Mouse (Mus musculus) liver, embryonic 11.5 days (tissue): Measurements from ENCODE around the gene Gsdma. TPM values are rescaled to one million over a fixed set of nuclear protein-coding genes. Genes with fewer than 3 reads are reported as not detected.
"Not testable (repeated sequence)": the region's sequence is repeated elsewhere in the genome, so short reads cannot be mapped to it uniquely, and the experiment has no call there.

Source experiments
- ATAC-seq: fragments of 200-750 bp; cut with Nextera tagmentation; replicated peaks from 2 replicates; pipeline ENCODE4 v1.8.0; 2017; ENCODE audit warnings: moderate number of reproducible peaks, mild to moderate bottlenecking, moderate TSS enrichment, moderate library complexity; ENCODE audit not compliant: low FRiP score
- DNase-seq: peaks from one replicate; pipeline ENCODE4 v3.0.0-alpha.2; 2017; ENCODE audit warnings: low spot score
- H3K27ac ChIP-seq: fragments of 300-500 bp; sonication (generic); 2 replicates; pipeline ENCODE4 v1.5.1; 2014; ENCODE audit warnings: mild to moderate bottlenecking, low read depth, low read length, control low read depth
- H3K27me3 ChIP-seq: fragments of 300-500 bp; sonication (generic); replicated peaks from 2 replicates; pipeline ENCODE4 v1.6.1; 2014; ENCODE audit warnings: low read length, mixed read lengths; ENCODE audit not compliant: control insufficient read depth, insufficient read depth
- H3K36me3 ChIP-seq: fragments of 300-500 bp; sonication (generic); 2 replicates; pipeline ENCODE4 v1.6.1; 2014; ENCODE audit warnings: mild to moderate bottlenecking, low read length, moderate library complexity, mixed read lengths; ENCODE audit not compliant: control insufficient read depth, insufficient read depth
- H3K4me1 ChIP-seq: fragments of 300-500 bp; sonication (generic); replicated peaks from 2 replicates; pipeline ENCODE4 v1.6.1; 2014; ENCODE audit warnings: low read length, mixed read lengths; ENCODE audit not compliant: control insufficient read depth, insufficient read depth
- H3K4me2 ChIP-seq: fragments of 300-500 bp; sonication (generic); 2 replicates; pipeline ENCODE4 v1.6.1; 2014; ENCODE audit warnings: mild to moderate bottlenecking, control low read depth, moderate library complexity
- H3K4me3 ChIP-seq: fragments of 300-500 bp; sonication (generic); 2 replicates; pipeline ENCODE4 v1.5.1; 2014; ENCODE audit warnings: low read depth, low read length, control low read depth
- H3K9ac ChIP-seq: fragments of 300-500 bp; sonication (generic); 2 replicates; pipeline ENCODE4 v1.6.1; 2014; ENCODE audit warnings: low read depth, low read length, control low read depth
- H3K9me3 ChIP-seq: fragments of 300-500 bp; sonication (generic); 2 replicates; pipeline ENCODE4 v1.6.1; 2016; ENCODE audit warnings: low read length, inconsistent platforms, mixed read lengths; ENCODE audit not compliant: control insufficient read depth
- WGBS: fragments of 180-500 bp; shearing (Covaris S2); extraction: QIAGEN DNeasy Blood & Tissue Kit; methylation state at CpG from one replicate; pipeline ENCODE4 v1.1.7; 2014; 5-methylcytosine and 5-hydroxymethylcytosine counted together
- polyA plus RNA-seq: library from polyadenylated mRNA; unstranded; fragments of >200 nt; fragmentation: Nextera tagmentation; extraction: Ambion mirVana; gene quantifications from 2 replicates; pipeline ENCODE4 v1.2.1, GENCODE M21; 2014

Gsdma gene
- polyA plus RNA-seq, 1 experiment from 2014 or later, result not detected

DNA sequence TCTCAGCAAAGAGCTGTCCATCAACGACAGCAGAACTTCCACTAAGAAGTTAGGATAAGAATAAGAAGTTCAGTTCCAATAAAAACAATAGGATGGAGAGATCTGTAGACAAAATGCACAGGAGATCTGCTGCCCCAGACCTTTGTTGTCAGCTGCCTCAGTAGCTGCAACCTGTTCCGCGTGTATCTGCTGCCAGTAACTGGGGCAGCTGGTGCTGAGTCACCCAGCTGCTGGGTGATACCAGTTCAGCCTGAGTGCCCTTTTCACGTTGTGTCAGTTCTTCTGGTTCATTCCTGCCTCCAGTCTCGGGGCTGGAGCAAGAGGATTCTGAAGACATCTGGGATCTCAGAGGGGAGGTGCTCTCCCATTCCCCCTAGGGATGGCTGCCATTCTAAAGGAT is 7.7 kb downstream of the Gsdma start:
- Histone ChIP-seq H3K27ac (no peak overlapping the region), H3K36me3 (no peaks in the 10 kb centered on the region), H3K4me3 (no peak overlapping the region), H3K4me2 (no peak overlapping the region), H3K9ac (no peak overlapping the region), H3K4me1 (peaks cover 10% of the 10 kb centered on the region), H3K9me3 (no peaks in the 10 kb centered on the region), H3K27me3 (peaks cover 20% of the 10 kb centered on the region)
- DNase-seq (no peak), ATAC-seq (no peak)
- 37% methylated on average over 5 of the region's 5 CpGs for WGBS

DNA sequence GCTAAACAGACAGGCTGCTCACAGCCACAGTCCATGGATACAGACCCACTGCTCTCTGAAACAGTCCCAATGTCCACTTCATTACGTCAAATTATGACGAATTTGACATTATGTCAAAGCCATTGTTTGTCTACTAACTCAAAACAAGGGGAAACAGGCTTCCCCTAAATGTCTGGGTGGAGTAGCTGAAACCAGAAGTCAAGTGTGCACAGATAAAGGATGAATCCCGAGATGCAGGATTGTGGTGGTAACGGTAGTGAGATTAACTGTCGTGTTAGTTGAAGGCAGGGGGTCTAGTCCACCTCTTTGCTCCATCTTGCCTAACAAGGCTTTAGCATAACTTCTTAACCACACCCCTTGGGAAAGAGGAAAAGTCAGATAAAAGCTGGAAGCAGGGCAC is 8.3 kb downstream of the Gsdma start:
- H3K36me3 ChIP-seq, result no peaks in the 10 kb centered on the region

DNA sequence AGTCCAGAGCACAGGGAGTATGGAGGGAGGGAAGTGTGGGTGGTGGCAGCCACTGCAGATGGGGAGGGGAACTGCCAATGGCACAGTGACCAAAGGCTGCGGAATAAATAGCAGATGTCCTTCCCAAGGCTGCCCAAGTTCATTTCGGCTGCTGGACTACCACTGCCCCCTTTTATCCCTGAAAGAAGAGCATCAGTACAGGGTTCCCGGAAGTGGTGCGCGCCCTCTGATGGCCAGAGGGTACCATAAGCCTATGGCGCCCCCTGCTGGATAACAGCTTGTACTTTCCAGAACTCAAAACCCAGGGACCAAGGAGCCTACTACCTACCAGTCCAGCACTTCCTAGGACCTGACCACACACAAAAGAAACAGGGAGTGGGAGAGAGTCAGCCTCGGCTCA is 9.0 kb downstream of the Gsdma start:
- not testable (repeated sequence) for DNase-seq, H3K36me3 ChIP-seq, H3K27ac ChIP-seq, H3K27me3 ChIP-seq, H3K9me3 ChIP-seq, H3K4me3 ChIP-seq, H3K9ac ChIP-seq
- peak; percentile 57 for ATAC-seq
- peak overlapping the region; percentile 33 for H3K4me2 ChIP-seq
- peaks cover 10% of the 10 kb centered on the region for H3K4me1 ChIP-seq
- 2% methylated on average over 6 of the region's 7 CpGs for WGBS

More for the DNA sequence above, 8.3 kb downstream of the Gsdma start:
- peaks cover 10% of the 10 kb centered on the region for H3K4me1 ChIP-seq
- H3K27me3 ChIP-seq, result peaks cover 14% of the 10 kb centered on the region
- DNase-seq (no peak), ATAC-seq (no peak)
- no peak overlapping the region for H3K27ac ChIP-seq
- 55% methylated on average over 5 of the region's 5 CpGs for WGBS
- H3K4me2 ChIP-seq, result no peak overlapping the region
- H3K4me3 ChIP-seq, result no peak overlapping the region
- H3K9me3 ChIP-seq, result no peaks in the 10 kb centered on the region
- H3K9ac ChIP-seq, result no peak overlapping the region

DNA sequence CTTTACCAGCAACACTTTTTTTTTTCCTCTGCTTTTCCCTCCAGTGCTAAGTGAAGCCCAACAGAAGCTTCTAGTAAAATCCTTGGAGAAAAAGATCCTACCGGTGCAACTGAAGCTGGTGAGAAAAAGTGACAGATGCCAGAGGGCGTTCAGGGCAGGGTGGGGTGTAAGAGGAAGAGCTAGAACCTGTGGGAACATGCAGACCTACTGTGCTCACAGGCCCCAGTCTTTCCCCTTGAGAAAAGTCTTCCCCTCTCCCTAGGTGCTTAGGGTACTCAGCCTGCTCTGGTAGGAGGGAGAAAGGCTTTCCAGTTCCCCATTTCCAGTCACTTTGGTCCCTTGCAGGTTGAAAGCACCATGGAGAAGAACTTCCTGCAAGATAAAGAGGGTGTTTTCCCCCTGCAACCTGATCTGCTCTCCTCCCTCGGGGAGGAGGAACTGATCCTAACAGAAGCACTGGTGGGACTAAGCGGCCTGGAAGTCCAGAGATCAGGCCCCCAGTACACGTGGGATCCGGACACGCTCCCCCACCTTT is 11.7 kb downstream of the Gsdma start:
- Histone ChIP-seq H3K9ac (no peak overlapping the region), H3K4me1 (peaks cover 10% of the 10 kb centered on the region), H3K9me3 (no peaks in the 10 kb centered on the region), H3K27me3 (no peaks in the 10 kb centered on the region), H3K27ac (no peak overlapping the region), H3K36me3 (no peaks in the 10 kb centered on the region), H3K4me2 (no peak overlapping the region), H3K4me3 (no peak overlapping the region)
- ATAC-seq (no peak), DNase-seq (no peak)
- 26% methylated on average over 7 of the region's 7 CpGs for WGBS

DNA sequence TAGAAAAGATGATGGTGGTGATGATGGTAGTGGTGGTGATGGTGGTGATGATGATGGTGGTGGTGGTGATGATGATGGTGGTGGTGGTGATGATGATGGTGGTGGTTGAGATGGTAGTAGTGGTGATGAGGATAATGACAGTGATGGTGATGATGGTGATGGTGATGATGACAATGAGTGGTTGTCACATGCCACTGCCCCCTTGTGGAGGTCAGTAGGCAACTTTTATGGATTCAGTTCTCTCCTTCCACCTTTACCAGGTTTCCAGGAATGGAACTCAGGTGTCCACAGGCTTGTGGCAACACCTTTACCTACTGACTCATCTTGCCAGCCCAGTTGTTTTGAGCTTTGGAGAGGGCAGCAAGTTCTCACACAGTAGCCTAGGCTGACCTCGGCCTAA is 15.9 kb downstream of the Gsdma start:
- DNase-seq (no peak), ATAC-seq (no peak)
- no peaks in the 10 kb centered on the region for H3K9me3 ChIP-seq
- 100% methylated on average over 1 of the region's 1 CpGs for WGBS
- no peaks in the 10 kb centered on the region for H3K27me3 ChIP-seq
- no peak overlapping the region for H3K27ac ChIP-seq
- no peaks in the 10 kb centered on the region for H3K36me3 ChIP-seq
- no peaks in the 10 kb centered on the region for H3K4me1 ChIP-seq
- no peak overlapping the region for H3K4me2 ChIP-seq
- H3K9ac ChIP-seq, result no peak overlapping the region
- no peak overlapping the region for H3K4me3 ChIP-seq

DNA sequence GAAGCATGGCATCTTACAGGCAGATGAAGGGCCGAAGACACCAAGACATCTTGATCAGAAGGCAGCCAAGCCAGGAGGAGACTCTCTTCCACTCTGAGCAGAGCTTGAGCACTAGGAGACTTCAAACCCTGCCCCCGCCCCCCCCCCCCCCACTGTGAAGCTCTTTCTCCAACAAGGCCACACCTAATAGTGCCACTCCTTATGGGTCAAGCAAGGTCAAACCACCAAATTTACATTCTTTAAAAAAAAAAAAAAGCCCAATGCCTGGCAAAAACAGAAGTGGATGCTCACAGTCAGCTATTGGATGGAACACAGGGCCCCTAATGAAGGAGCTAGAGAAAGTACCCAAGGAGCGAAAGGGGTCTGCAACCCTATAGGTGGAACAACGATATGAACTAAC is 16.4 kb downstream of the Gsdma start:
- not testable (repeated sequence) for H3K9me3 ChIP-seq, ATAC-seq, H3K36me3 ChIP-seq, H3K9ac ChIP-seq, DNase-seq, H3K4me2 ChIP-seq, H3K4me1 ChIP-seq, H3K27ac ChIP-seq, H3K4me3 ChIP-seq, H3K27me3 ChIP-seq
- WGBS, result 79% methylated on average over 4 of the region's 4 CpGs

DNA sequence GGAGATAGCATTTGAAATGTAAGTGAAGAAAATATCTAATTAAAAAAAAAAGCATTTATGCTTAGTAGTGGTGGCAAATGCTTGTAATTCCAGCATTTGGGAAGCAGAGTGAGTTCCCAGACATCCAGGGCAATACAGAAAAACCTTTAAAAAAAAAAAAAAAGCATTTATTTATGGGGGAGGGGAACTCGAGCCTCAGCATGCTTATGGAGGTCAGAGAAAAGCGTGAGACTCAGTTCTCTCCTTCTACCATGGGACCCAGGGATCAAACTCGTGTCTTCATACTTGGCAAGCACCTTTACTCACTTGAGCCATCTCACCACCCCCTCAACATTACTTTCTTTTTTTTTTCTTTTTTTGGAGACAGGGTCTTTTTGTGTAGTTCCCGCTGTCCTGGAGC is 17.0 kb downstream of the Gsdma start:
- peaks cover 11% of the 10 kb centered on the region for H3K36me3 ChIP-seq
- WGBS, result 71% methylated on average over 4 of the region's 4 CpGs
- no peaks in the 10 kb centered on the region for H3K9me3 ChIP-seq
- H3K4me3 ChIP-seq, result no peak overlapping the region
- ATAC-seq (no peak), DNase-seq (no peak)
- no peak overlapping the region; the same call in 1 of the 2 replicates for H3K4me2 ChIP-seq
- no peak overlapping the region for H3K9ac ChIP-seq
- no peak overlapping the region for H3K27ac ChIP-seq
- no peaks in the 10 kb centered on the region for H3K4me1 ChIP-seq
- H3K27me3 ChIP-seq, result no peaks in the 10 kb centered on the region

DNA sequence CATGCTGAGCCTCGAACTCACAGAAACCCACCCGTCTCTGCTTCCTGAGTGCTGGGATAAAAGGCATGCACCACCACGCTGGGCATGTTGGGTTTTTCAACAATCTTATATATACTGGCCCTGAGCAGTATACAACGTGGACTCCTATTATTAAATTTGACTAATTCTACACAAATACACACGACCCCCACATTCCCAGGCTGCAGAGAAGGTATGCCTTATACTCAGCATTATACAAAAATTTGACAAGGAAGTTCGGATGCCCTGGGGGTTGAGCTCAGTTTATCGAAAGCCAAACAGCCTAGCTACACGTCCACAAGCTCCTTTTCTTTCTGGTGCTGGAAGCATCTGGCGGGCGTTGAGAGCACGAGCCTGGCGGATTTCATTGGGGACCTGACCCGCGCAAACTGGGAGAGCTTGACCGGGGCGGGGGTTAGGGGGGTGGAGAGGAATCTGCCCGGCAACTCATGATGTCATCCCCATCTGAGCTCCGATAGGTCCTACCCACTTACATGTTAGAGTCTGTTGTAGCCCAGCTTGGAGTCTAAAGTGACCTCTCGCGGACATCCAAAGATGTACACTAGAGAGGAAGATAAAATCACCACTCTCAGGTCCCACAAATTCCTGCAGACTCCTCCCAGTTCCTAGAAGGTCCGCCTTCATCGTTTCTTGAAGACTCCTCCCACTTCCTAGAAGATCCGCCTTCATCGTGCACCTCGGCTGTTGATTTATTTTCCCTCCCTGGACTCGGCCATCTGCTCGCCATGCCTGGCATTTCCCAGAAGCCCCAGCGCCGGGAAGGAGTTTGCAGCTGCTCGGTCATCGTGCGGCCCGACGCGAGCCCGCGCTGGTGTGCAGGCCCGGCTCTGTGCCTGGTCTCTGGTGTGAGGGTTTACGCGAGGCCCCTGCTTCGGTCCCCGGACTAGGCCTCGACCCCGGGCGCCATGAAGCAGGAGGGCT is 17.9 kb downstream of the Gsdma start, which contains the start of gene Psmd3:
Gene Psmd3 (plus strand): TSS at position 769 of the 960 bp plus-strand sequence.
- WGBS, result 4% methylated on average over 45 of the region's 45 CpGs

More for the DNA sequence above, 17.9 kb downstream of the Gsdma start, which contains the start of gene Psmd3:
- ATAC-seq, result peak; percentile 92
- peak within 1 kb of the TSS; percentile 97 for H3K9ac ChIP-seq
- no peaks in the 10 kb centered on the region for H3K9me3 ChIP-seq
- peak within 1 kb of the TSS; percentile 80 for H3K27ac ChIP-seq
- no peaks in the 10 kb centered on the region for H3K4me1 ChIP-seq
- H3K4me3 ChIP-seq, result peak within 1 kb of the TSS; percentile 100
- H3K27me3 ChIP-seq, result no peaks in the 10 kb centered on the region
- peak within 1 kb of the TSS; percentile 85 for H3K4me2 ChIP-seq
- DNase-seq, result peak; percentile 97
- H3K36me3 ChIP-seq, result peaks cover 18% of the 10 kb centered on the region
